Mouse (Mus musculus) heart, postnatal 0 days (tissue): ENCODE measurements at regions not wholly inside any gene's neighbourhood (a gene's known extent, or its start where the extent isn't known, plus 50 kb on each side); places are given as distances from the start of the nearest gene placed in this dataset.

Experiments used
- ATAC-seq: fragments of 200-750 bp; cut with Nextera tagmentation; 2 replicates; pipeline ENCODE4 v1.8.0; 2017; ENCODE audit warnings: low read depth, moderate number of reproducible peaks, moderate library complexity; ENCODE audit not compliant: insufficient read depth
- DNase-seq: peaks from one replicate; pipeline ENCODE4 v3.0.0-alpha.2; 2016; ENCODE audit warnings: low spot score
- H3K27ac ChIP-seq: fragments of 300-500 bp; sonication (generic); 2 replicates; pipeline ENCODE4 v1.5.1; 2014; ENCODE audit warnings: low read depth, mild to moderate bottlenecking
- H3K27me3 ChIP-seq: fragments of 300-500 bp; sonication (generic); 2 replicates; pipeline ENCODE4 v1.6.1; 2014; ENCODE audit warnings: low read length, mixed read lengths; ENCODE audit not compliant: control insufficient read depth, insufficient read depth
- H3K36me3 ChIP-seq: fragments of 300-500 bp; sonication (generic); replicated peaks from 2 replicates; pipeline ENCODE4 v1.6.1; 2014; ENCODE audit warnings: low read length, mixed read lengths; ENCODE audit not compliant: control insufficient read depth, insufficient read depth
- H3K4me1 ChIP-seq: fragments of 300-500 bp; sonication (generic); 2 replicates; pipeline ENCODE4 v1.6.1; 2014; ENCODE audit warnings: antibody characterized with exemption; ENCODE audit not compliant: control insufficient read depth, insufficient read depth
- H3K4me2 ChIP-seq: fragments of 300-500 bp; sonication (generic); 2 replicates; pipeline ENCODE4 v1.6.1; 2014; ENCODE audit warnings: low read depth, mild to moderate bottlenecking, low read length, moderate library complexity
- H3K4me3 ChIP-seq: fragments of 300-500 bp; sonication (generic); 2 replicates; pipeline ENCODE4 v1.5.1; 2014; ENCODE audit warnings: low read depth, low read length
- H3K9ac ChIP-seq: fragments of 300-500 bp; sonication (generic); replicated peaks from 2 replicates; pipeline ENCODE4 v1.6.1; 2014; ENCODE audit warnings: low read depth, low read length, mixed read lengths
- H3K9me3 ChIP-seq: fragments of 300-500 bp; sonication (generic); replicated peaks from 2 replicates; pipeline ENCODE4 v1.6.1; 2016; ENCODE audit warnings: low read length; ENCODE audit not compliant: control insufficient read depth
- CTCF ChIP-seq: IDR thresholded peaks from 2 replicates; pipeline ENCODE4 v1.5.1; 2016; ENCODE audit warnings: antibody characterized with exemption, control low read depth, low read depth
- EP300 ChIP-seq: IDR thresholded peaks from 2 replicates; pipeline ENCODE4 v1.6.1; 2016; ENCODE audit warnings: antibody characterized with exemption, low read depth
- WGBS: fragments of 180-500 bp; shearing (Covaris S2); extraction: QIAGEN DNeasy Blood & Tissue Kit; methylation state at CpG from one replicate; pipeline ENCODE4 v1.1.7; 2014; 5-methylcytosine and 5-hydroxymethylcytosine counted together

GRCm38 (mm10) chr10:84048706-84049105, 326.0 kb downstream of the 1500009L16Rik start:
- WGBS, result 68% methylated on average over 5 of the region's 5 CpGs
- ATAC-seq (no peak), DNase-seq (no peak)
- H3K36me3 ChIP-seq, result no peaks in the 10 kb centered on the region
- H3K9ac ChIP-seq, result no peak overlapping the region
- H3K4me2 ChIP-seq, result no peak overlapping the region
- H3K4me3 ChIP-seq, result no peak overlapping the region
- H3K27ac ChIP-seq, result peak overlapping the region; percentile 20; the same call in 1 of the 2 replicates
- H3K4me1 ChIP-seq, result no peaks in the 10 kb centered on the region
- H3K9me3 ChIP-seq, result no peaks in the 10 kb centered on the region
- H3K27me3 ChIP-seq, result no peaks in the 10 kb centered on the region
- TF ChIP-seq CTCF, result no peak
- TF ChIP-seq EP300, result no peak

- no peak for DNase-seq
- H3K9me3 ChIP-seq, result no peaks in the 10 kb centered on the region
- H3K27me3 ChIP-seq, result no peaks in the 10 kb centered on the region
- no peaks in the 10 kb centered on the region for H3K36me3 ChIP-seq
- no peak for ATAC-seq
- H3K9ac ChIP-seq, result no peak overlapping the region
- no peak overlapping the region for H3K4me2 ChIP-seq
- WGBS, result 86% methylated on average over 8 of the region's 8 CpGs
- no peak overlapping the region for H3K27ac ChIP-seq
- H3K4me1 ChIP-seq, result peaks cover 24% of the 10 kb centered on the region
- TF ChIP-seq CTCF, result no peak
- H3K4me3 ChIP-seq, result no peak overlapping the region
These were observed 330.0 kb downstream of the 1500009L16Rik start for GRCm38 (mm10) chr10:84052696-84053095.

- Histone ChIP-seq H3K27ac (no peak overlapping the region), H3K9me3 (no peaks in the 10 kb centered on the region), H3K9ac (no peak overlapping the region), H3K4me3 (no peak overlapping the region), H3K27me3 (no peaks in the 10 kb centered on the region), H3K36me3 (no peaks in the 10 kb centered on the region), H3K4me2 (no peak overlapping the region), H3K4me1 (peaks cover 26% of the 10 kb centered on the region)
- no peak for ATAC-seq
- 75% methylated on average over 6 of the region's 6 CpGs for WGBS
- no peak for DNase-seq
- TF ChIP-seq EP300 (no peak), CTCF (no peak)
These were observed 332.1 kb downstream of the 1500009L16Rik start for GRCm38 (mm10) chr10:84054551-84055336.

GRCm38 (mm10) chr10:84055402-84056167, 332.9 kb downstream of the 1500009L16Rik start:
- TF ChIP-seq EP300 (0 out of 2 replicates have a peak, but pooled peaks have one; percentile 36), CTCF (no peak)
- H3K27ac ChIP-seq, result no peak overlapping the region
- WGBS, result 59% methylated on average over 10 of the region's 10 CpGs

GRCm38 (mm10) chr10:84056323-84057169, 333.9 kb downstream of the 1500009L16Rik start:
- 77% methylated on average over 14 of the region's 14 CpGs for WGBS
- Histone ChIP-seq H3K4me3 (no peak overlapping the region), H3K4me1 (peaks cover 36% of the 10 kb centered on the region), H3K27me3 (no peaks in the 10 kb centered on the region), H3K4me2 (no peak overlapping the region), H3K36me3 (no peaks in the 10 kb centered on the region), H3K27ac (peak overlapping the region; percentile 8; the same call in 1 of the 2 replicates), H3K9me3 (no peaks in the 10 kb centered on the region), H3K9ac (no peak overlapping the region)
- TF ChIP-seq CTCF (no peak), EP300 (no peak)
- no peak for DNase-seq
- no peak for ATAC-seq

More at GRCm38 (mm10) chr10:84055402-84056167, 332.9 kb downstream of the 1500009L16Rik start:
- Histone ChIP-seq H3K4me2 (no peak overlapping the region), H3K4me1 (peaks cover 33% of the 10 kb centered on the region), H3K9ac (no peak overlapping the region), H3K27me3 (no peaks in the 10 kb centered on the region), H3K9me3 (no peaks in the 10 kb centered on the region), H3K36me3 (no peaks in the 10 kb centered on the region), H3K4me3 (no peak overlapping the region)
- no peak for DNase-seq
- no peak for ATAC-seq
